Mouse (Mus musculus): ENCODE data around the gene Pim3. TPM values are rescaled to one million over a fixed set of nuclear protein-coding genes. Genes with fewer than 3 reads are reported as not detected.
A peak's percentile ranks its signal among the peaks of the same experiment; 100 is the strongest.

Pim3 gene
- polyA plus RNA-seq, 1 experiment = 24.2 TPM

- peak; percentile 86 to 87 for DNase-seq
- no peak for TF ChIP-seq POLR2A (IDR thresholded peaks at IDR 0.05; ENCODE audit: borderline replicate concordance, insufficient read depth, low read length)
- TF ChIP-seq CTCF (IDR thresholded peaks at IDR 0.05; ENCODE audit: borderline replicate concordance, insufficient read depth, low read depth, low read length) = no peak
- Histone ChIP-seq H3K27ac (ENCODE audit: insufficient read depth, low read length) (peak overlapping the region; percentile 45; the same call in 1 of the 2 replicates), H3K27me3 (ENCODE audit: control insufficient read depth, insufficient read depth, low read length) (no peaks in the 10 kb centered on the region), H3K4me1 (ENCODE audit: control insufficient read depth, insufficient read depth, low read length) (peaks cover 42% of the 10 kb centered on the region), H3K4me3 (replicated peaks; ENCODE audit: insufficient read depth, low read depth, low read length) (no peak overlapping the region)
- WGBS = 8% methylated on average over 10 of the region's 10 CpGs
Measured at GRCm38 (mm10) chr15:88850146-88850826, 11.7 kb upstream of the Pim3 start.

DNA sequence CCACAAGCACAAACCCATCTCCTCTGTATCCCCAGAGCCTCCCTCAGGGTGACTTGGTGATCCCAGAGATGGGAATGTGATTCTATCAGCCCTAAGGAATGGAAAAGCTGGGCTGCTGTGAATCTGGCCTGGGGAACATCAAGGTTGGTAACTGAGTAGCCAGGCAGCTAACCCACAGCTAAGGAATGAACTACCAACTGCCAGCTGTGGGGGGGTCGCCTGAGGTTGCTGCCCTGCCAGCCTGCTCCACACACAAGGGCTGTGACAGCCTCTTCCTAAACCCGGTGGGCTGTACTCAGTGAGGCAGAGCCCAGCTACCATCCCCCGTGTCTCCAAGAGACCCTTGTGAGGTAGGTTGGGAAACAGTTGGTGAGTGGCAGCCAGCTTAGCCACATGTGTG, 10.9 kb upstream of the Pim3 start:
- 43% methylated on average over 3 of the region's 3 CpGs for WGBS
- TF ChIP-seq POLR2A (IDR thresholded peaks at IDR 0.05; ENCODE audit: borderline replicate concordance, insufficient read depth, low read length) (no peak), CTCF (IDR thresholded peaks at IDR 0.05; ENCODE audit: borderline replicate concordance, insufficient read depth, low read depth, low read length) (no peak)
- no peak for DNase-seq
- peaks cover 44% of the 10 kb centered on the region for H3K4me1 ChIP-seq (ENCODE audit: control insufficient read depth, insufficient read depth, low read length)
- H3K4me3 ChIP-seq (replicated peaks; ENCODE audit: insufficient read depth, low read depth, low read length) = no peak overlapping the region
- peak overlapping the region; percentile 45; the same call in 1 of the 2 replicates for H3K27ac ChIP-seq (ENCODE audit: insufficient read depth, low read length)
- H3K27me3 ChIP-seq (ENCODE audit: control insufficient read depth, insufficient read depth, low read length) = no peaks in the 10 kb centered on the region

DNA sequence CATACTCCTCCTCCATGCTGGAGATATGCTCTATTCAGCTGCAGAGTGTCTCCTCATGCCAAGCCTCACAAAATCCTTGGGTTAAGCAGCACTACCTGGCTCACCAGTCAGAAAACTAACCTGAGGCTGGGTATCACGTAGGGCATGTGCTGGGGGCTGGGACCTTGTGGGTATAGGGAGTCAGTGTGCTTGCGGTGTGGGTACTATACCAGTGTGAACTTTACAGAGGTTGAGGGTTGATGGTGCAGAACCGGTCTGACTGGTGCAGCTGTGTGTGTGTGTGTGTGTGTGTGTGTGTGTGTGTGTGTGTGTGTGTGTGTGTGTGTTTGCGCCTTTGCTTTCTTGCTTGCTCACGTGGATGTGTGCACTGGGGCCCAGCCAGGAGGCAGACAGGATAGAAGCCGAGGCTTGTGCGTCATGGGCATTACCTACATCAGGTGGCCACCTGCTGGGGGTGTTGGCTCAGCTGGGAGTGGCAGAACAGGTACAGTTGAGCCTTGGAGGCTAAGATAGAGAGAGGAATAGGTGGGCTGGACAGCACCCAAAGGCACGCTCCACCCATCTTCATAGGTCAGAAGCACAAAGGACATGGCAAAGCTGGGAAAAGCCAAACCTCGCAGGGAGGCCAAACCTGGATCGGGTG, 10.4 kb upstream of the Pim3 start:
- Histone ChIP-seq H3K4me3 (replicated peaks; ENCODE audit: insufficient read depth, low read depth, low read length) (no peak overlapping the region), H3K27ac (ENCODE audit: insufficient read depth, low read length) (peak overlapping the region; percentile 45; the same call in 1 of the 2 replicates), H3K4me1 (ENCODE audit: control insufficient read depth, insufficient read depth, low read length) (peaks cover 48% of the 10 kb centered on the region), H3K27me3 (ENCODE audit: control insufficient read depth, insufficient read depth, low read length) (no peaks in the 10 kb centered on the region)
- TF ChIP-seq POLR2A (IDR thresholded peaks at IDR 0.05; ENCODE audit: borderline replicate concordance, insufficient read depth, low read length) (no peak), CTCF (IDR thresholded peaks at IDR 0.05; ENCODE audit: borderline replicate concordance, insufficient read depth, low read depth, low read length) (no peak)
- 78% methylated on average over 10 of the region's 10 CpGs for WGBS
- no peak for DNase-seq

GRCm38 (mm10) chr15:88853106-88853505, 8.9 kb upstream of the Pim3 start:
- no peak for TF ChIP-seq CTCF (IDR thresholded peaks at IDR 0.05; ENCODE audit: borderline replicate concordance, insufficient read depth, low read depth, low read length)
- TF ChIP-seq POLR2A (IDR thresholded peaks at IDR 0.05; ENCODE audit: borderline replicate concordance, insufficient read depth, low read length) = no peak
- peaks cover 63% of the 10 kb centered on the region for H3K4me1 ChIP-seq (ENCODE audit: control insufficient read depth, insufficient read depth, low read length)
- DNase-seq = no peak
- WGBS = 91% methylated on average over 9 of the region's 9 CpGs
- H3K27me3 ChIP-seq (ENCODE audit: control insufficient read depth, insufficient read depth, low read length) = no peaks in the 10 kb centered on the region
- no peak overlapping the region for H3K4me3 ChIP-seq (replicated peaks; ENCODE audit: insufficient read depth, low read depth, low read length)
- H3K27ac ChIP-seq (ENCODE audit: insufficient read depth, low read length) = no peak overlapping the region

DNA sequence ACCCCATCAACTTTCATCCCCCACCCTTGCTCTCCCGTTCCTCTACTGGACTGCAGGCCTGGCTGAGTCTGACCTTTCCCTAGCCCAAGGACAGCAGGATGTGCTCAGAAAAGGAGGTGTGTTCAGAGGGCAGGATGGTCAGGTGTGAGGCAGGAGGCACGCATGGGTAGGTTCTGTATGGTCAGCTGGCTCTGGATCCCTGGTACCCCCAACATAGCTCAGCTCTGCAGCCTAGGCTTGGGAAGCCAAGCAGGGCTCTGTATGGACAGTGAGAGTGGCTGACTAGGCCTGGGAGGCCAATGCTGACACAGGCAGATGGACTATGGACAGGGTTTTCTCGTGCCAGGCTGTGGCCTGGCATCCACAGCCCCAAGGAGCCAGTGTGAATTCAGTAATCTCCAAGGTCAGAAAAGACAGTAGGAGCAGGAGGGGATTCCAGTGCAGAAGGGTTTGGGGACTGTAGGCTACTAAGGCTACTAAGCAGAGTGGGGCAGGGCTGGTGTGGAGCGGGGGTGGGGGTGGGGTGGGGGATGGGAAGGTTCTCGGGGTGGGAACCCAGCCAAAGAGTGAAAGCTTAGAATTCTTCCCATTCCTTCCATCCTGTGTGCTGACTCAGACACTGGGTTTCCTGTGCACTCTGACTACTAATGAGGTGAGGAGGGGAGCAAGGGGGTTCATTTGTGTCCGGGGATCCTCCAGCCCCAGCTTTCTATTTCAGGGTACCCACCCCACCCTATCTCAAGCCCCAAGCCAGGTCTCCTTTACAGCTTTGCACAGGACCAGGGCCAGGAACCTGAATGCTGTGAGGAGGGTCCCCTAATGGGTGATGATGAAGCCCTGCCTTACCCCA, 7.6 kb upstream of the Pim3 start:
- Histone ChIP-seq H3K4me3 (replicated peaks; ENCODE audit: insufficient read depth, low read depth, low read length) (no peak overlapping the region), H3K27ac (ENCODE audit: insufficient read depth, low read length) (peak overlapping the region; percentile 46), H3K4me1 (ENCODE audit: control insufficient read depth, insufficient read depth, low read length) (peaks cover 74% of the 10 kb centered on the region), H3K27me3 (ENCODE audit: control insufficient read depth, insufficient read depth, low read length) (no peaks in the 10 kb centered on the region)
- 29% methylated on average over 6 of the region's 6 CpGs for WGBS
- TF ChIP-seq CTCF (IDR thresholded peaks at IDR 0.05; ENCODE audit: borderline replicate concordance, insufficient read depth, low read depth, low read length) = no peak
- no peak for TF ChIP-seq POLR2A (IDR thresholded peaks at IDR 0.05; ENCODE audit: borderline replicate concordance, insufficient read depth, low read length)
- peak; percentile 63 to 69 for DNase-seq

GRCm38 (mm10) chr15:88854969-88855830, 6.8 kb upstream of the Pim3 start:
- 69% methylated on average over 15 of the region's 15 CpGs for WGBS
- TF ChIP-seq CTCF (IDR thresholded peaks at IDR 0.05; ENCODE audit: borderline replicate concordance, insufficient read depth, low read depth, low read length) = no peak
- no peak for TF ChIP-seq POLR2A (IDR thresholded peaks at IDR 0.05; ENCODE audit: borderline replicate concordance, insufficient read depth, low read length)
- Histone ChIP-seq H3K27ac (ENCODE audit: insufficient read depth, low read length) (peak overlapping the region; percentile 20; the same call in 1 of the 2 replicates), H3K4me1 (ENCODE audit: control insufficient read depth, insufficient read depth, low read length) (peaks cover 67% of the 10 kb centered on the region), H3K27me3 (ENCODE audit: control insufficient read depth, insufficient read depth, low read length) (no peaks in the 10 kb centered on the region), H3K4me3 (replicated peaks; ENCODE audit: insufficient read depth, low read depth, low read length) (no peak overlapping the region)
- DNase-seq = no peak

DNA sequence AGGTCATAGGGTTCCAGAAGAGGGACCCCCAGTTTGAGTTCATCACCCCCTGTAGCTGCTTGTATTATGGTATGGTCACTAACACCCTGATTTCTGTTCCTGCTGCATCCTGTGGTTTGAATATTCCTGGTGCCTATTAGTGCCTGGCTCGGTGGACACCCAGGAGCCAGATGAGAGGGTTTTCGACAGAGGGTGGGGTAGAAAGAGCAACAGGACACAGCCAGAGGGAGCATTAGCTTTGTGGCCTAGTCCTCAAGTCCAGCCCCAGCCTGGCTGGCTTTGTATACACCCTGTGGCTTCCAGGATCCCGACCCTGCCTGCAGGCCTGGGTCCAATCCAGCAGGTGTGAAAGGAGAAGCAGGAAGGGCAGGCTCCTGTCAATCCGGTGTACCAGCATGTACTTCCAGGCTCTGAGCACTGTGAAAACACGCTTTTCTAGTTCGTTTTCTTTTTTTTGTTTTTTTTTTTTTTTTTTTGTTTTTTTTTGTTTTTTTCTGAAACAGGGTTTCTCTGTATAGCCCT, 6.0 kb upstream of the Pim3 start:
- peak in 1 of 2 experiments; percentile 32 for DNase-seq
- Histone ChIP-seq H3K27me3 (ENCODE audit: control insufficient read depth, insufficient read depth, low read length) (no peaks in the 10 kb centered on the region), H3K4me1 (ENCODE audit: control insufficient read depth, insufficient read depth, low read length) (peaks cover 59% of the 10 kb centered on the region), H3K4me3 (replicated peaks; ENCODE audit: insufficient read depth, low read depth, low read length) (no peak overlapping the region), H3K27ac (ENCODE audit: insufficient read depth, low read length) (no peak overlapping the region)
- TF ChIP-seq POLR2A (IDR thresholded peaks at IDR 0.05; ENCODE audit: borderline replicate concordance, insufficient read depth, low read length) = no peak
- no peak for TF ChIP-seq CTCF (IDR thresholded peaks at IDR 0.05; ENCODE audit: borderline replicate concordance, insufficient read depth, low read depth, low read length)
- 58% methylated on average over 6 of the region's 6 CpGs for WGBS

Data from cerebellum, adult 2 months (tissue).